Mouse (Mus musculus): ENCODE data around the gene Prss23.

The Prss23 gene

DNA sequence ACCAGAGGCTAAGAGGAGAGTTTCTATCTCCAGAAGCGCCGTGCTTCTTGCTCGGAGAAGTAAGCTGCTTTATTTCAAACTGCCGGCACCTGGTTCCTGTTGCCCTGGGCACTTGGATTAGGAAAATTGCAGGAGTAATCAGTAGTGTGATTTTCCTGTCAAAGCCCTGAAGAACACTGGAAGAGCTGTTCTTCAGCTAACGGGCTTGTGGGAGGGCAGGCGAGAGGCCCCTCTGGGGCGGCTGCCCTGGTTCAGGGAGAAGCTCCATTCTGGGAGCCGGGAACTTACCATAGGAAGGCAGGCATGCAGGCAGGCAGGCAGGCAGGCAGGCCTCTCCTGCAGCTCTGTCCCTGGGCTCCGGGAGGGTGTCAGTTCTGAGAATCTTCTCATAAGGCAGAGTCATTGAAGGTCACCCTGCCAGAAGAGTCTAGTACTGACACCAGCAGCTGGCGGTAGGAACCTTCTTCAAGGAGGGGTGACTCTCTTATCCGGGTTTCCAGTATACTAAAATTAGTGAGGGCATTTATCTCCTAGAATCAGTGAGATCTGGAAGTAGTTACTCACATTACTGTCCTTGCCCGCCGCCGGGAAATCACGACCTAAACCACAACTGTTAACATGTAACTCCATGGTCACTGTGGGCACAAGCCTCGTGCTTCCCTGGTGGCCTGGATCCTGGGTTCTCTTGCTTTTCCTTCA is at the start of gene Prss23:
Prss23 (minus strand) TSS at position 457 of the 699 bp plus-strand sequence.
- DNase-seq (ENCODE audit: low spot score in 2 of 2): no peak

DNA sequence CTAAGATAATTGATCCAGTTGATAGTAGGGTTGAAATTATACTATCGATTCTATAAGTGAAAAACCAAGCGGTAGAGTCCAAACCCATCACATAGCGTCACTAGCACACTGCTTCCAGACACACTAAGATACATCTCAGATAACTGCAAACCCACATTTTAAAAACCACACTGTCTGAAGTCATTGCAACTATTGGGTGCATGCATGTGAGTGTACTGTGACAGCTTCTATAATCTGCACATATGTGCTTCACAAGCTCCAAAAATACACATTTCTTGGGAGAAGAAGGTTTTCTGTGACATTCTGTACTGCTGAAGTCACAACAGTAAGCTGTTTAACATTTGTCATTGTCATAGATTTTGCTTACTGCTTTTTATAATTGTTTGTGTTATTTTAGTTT is 49.1 kb upstream of the Prss23 start:
- DNase-seq (ENCODE audit: low spot score in 2 of 2): no peak

DNA sequence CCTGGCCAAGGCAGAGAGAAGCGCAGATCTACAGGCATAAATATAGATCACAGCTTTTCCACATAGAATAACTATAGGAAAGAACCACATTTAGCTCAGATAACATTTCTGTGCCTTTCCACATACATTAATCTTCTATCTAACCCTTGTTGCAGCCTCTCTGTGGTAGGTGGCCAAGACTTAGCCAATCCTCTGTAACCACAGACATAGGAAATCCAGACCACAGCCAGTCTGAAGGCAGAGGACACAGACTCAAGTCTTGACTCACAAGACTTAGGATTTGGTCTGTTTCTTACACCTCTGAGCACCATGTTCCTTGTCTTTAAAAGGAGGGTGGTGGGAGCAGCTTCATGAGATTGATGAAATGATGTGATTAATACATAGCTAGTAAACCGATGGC is 37.6 kb upstream of the Prss23 start:
- DNase-seq (ENCODE audit: low spot score in 2 of 2): no peak

DNA sequence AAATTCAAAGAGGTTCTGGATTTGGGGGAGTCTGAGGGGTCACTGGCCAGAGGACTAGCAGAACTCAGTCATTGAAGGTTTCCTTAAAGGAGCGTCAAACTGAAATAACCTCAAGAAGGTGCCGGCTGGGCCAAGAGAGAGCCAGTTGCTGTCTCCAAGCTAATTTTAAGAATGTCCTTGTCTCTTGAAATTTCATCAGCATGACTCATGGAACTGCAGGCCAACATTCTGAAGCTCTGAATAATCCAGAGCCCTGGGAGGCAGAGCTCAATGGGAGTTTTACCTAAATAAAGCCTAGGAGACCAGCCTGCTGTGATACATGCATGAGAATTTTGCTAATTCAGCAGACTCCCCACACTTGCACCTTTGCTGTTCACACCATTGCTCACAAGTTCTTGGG is 36.5 kb upstream of the Prss23 start:
- peak; percentile 24 to 73 for DNase-seq (ENCODE audit: low spot score in 2 of 2)

DNA sequence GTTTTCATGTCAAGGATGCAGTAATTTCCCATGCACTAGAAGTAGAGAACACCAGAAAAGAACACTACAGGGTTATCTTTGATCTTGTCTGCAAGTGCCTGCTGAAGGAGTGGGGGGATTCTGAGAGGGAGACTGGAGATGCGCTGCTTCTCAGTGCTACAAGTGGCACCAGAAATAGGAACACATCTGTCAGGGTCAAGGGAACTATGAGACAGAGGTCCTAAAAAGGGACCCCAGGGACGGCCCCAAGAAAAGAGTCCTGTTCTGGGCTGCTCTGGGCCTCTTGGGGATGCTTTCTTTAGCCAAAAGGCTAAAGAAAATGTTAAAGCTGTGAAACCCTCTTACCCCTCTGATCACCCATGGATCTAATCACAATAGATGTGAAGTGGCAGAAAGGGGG is 35.2 kb upstream of the Prss23 start:
- DNase-seq (ENCODE audit: low spot score in 2 of 2): no peak

DNA sequence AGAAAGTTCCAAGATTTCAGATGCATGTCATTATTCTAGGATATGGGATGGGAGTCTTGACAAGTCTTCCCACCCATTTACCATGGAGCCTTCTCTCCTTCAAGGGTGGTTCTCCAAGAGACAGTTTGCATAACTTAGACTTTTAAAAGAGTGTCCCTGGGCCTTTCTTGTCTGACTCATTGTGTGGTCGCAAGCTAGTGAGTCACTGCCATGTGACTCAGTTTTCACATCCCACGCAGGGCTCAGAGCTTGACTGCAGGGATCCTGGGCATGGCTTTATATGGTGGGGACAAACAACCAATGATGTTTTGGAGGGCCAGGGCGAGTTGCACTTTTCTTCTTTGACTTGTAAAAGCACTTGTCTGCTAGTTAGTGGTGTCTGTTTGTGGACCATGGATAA is 34.0 kb upstream of the Prss23 start:
- DNase-seq (ENCODE audit: low spot score in 2 of 2): peak; percentile 44 to 64

DNA sequence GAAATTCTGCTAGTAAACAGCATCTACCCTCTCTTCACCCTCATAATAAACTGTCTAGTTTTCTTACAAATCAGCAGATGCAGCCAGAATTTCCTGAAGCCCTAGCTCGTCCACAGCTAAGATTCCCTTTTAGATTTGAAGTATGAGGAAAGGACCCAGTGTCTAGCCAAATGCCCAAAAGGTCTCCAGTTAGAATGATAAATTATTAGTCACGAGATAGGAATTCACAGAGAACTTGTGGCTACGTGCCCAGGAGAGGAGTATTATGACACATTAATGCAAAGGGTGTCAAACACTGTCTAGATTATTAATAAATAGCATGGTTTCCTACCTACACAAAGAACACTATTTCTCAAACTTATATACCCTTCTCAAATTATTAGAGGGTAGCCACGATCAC is 32.6 kb upstream of the Prss23 start:
- DNase-seq (ENCODE audit: low spot score in 2 of 2): no peak

DNA sequence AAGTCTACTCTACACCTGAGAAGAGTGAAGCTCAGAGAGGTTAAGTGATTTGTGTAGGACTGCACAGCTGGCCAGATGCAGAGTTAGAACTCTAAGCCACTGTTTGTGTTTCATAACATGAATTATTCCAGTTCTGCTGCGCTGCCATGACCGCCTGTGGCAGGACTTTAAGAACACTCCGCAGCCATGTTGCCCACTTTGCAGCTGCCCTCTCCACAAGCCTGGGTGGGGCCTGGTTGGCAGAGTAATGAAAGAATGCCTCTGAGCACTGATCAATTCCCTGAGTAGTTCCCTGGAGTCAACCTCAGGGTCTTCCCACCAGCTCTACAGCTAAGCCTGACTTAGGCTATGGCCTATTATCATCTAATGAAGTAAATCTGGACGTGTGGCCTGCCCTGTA is 32.1 kb upstream of the Prss23 start:
- DNase-seq (ENCODE audit: low spot score in 2 of 2): no peak

DNA sequence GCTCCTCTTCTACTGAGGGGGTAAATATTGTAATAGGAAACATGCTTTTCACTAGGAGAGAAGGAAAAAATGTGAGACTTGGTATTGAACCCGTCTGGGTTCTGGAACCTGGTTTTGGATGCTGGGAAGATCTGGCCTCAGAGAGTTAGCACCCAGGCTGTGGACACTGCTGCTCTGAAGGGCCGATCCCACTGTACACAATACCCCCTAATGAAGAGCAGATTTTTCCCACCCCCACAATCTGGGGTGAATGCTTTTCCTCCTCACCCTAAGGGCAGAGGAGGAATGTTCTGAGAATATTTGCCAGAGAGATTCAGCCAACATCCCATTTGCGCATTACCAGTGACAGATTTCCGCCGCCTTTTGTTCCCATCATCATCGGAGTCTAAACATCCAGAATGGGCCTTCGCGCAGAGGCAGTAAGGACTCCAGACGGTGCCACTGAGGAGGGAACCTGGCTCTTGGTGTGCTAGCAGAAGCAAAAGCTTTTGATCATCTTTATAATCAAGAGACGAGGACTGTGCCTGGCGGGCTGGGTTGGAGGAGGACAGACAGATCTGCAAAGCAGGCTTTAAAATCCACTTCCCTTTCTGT is 31.6 kb upstream of the Prss23 start:
- DNase-seq (ENCODE audit: low spot score in 2 of 2): no peak

DNA sequence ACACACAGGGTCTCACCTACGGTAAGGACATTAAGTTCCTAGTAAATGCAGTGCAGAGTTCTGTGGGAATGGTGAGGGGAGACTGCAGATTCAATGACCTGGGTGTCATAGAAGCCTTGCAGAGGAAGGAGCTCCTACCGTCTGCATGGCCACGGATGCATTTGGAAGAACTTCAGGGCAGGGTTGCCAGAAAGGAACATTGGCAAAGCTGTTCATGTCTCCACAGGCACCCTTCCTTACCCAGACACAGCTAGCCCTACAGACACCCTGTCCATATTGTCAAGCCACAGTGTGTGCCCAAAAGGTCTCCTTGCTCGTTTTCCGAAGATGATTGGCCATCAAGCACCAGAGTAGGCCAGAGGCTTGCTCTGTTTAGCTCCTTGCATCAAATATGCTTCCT is 30.1 kb upstream of the Prss23 start:
- DNase-seq (ENCODE audit: low spot score in 2 of 2): no peak

DNA sequence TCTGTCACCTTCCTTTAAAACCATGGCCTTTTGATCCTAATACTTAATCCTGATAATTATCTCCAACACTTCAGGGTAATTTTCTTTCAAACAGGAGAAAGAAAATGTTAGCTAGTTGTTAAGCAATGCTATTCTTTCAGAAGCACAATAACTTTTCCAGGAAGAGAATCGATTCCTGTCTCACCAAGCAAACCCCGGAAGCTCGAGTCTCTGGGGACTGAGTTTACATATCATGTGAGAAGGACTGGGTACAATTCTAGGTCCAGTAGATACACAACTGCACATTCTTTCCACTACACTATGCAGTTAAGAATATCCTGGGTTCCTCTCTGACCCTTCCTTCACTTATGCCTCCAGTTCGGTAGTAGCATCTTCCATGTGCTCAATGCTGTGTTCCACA is 29.7 kb upstream of the Prss23 start:
- DNase-seq (ENCODE audit: low spot score in 2 of 2): no peak

DNA sequence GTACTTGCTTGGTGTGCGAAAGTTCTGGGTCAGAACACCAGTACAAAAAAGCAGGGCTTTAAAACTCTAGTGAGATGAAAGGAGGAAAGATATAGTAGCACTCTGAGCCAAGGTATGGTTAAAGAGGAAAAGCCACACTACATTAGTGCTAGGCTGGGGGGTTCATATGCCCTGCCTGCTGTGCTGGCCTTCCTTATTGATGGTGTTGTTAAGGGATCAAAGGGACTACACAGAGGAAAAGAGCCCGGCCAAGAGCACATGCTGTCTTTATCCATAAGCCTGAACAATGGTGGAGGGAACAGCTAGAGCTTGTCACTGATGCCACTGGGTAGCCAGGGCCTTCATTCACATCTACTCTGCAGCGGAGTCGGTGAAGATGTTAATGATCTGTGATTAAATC is 28.2 kb upstream of the Prss23 start:
- DNase-seq (ENCODE audit: low spot score in 2 of 2): no peak

DNA sequence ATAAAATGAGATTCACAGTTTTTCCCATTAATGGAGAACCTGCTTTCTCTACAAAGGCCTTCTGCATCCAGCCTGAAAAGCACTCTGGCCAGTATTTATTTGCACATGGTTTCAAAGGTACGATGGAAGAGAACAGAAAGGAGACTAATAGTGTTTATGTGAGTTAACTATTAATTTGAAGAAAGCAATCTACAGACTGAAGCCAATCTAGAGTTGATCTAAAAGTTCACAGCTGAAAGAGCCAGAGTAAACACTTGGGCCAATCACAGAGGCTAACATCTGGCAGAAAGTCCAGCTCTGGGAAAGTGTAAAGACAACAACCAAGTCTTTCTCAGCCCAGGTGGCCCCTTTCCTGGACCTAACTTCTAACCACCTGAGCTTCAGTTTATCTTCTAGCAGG is 27.1 kb upstream of the Prss23 start:
- no peak for DNase-seq (ENCODE audit: low spot score in 2 of 2)

DNA sequence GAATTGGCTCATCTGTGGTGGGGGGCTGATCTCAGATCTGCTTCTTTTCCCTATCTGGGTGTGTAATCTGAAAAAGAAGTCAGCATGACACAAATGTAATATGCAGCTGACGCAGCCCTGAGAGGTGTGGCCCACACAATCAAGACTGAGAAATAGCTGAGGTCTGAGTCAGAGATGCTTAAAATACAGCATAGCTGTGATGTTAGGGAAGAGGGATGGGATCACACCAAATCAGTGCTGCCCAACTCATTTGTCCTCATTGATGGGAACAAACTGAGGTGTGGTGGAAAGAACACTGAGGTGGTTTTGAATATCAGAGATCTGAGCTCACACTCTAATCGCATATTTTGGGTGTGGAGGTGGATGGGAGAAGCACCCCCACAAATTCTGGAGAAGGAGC is 14.0 kb upstream of the Prss23 start:
- DNase-seq (ENCODE audit: low spot score in 2 of 2): peak; percentile 39 to 45

DNA sequence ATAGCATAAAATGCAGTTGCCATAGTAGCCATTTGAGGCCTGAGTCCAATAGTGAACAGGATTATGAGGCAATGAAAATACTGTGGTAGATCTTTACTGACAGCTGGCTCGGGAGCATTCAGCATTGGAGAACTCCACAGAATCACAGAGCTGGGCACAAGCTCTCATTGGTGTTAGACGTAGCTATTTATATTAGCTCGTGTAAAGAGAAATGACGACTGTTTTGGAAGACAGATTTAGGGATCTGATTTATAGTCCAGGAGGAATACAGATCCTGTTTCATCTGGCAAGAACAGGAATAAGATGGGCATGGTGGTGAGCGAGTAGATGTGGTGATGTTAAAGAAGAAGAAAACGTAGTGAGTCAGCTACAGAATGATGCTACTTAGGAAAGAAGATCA is 12.4 kb upstream of the Prss23 start:
- DNase-seq (ENCODE audit: low spot score in 2 of 2): no peak

DNA sequence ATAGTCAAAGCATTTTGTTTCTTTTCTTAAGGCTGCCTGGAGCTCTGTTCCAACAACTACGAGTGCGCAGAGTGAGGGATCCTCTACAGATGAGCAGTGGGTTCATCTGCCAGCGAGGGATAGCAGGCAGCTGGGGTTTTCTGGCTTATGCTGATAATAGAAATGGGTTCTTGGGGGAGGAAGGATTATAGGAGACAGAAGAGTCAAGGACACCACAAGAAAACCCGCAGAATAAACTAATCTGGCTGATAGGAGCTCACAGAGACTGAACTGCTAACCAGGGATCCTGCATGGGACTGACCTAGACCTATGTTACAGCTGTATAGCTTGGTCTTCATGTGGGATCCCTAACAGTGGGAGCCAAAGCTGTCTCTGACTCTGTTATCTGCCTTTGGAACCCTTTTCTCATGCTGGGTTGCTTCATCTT is 456 bp upstream of the Prss23 start:
- no peak for DNase-seq (ENCODE audit: low spot score in 2 of 2)

DNA sequence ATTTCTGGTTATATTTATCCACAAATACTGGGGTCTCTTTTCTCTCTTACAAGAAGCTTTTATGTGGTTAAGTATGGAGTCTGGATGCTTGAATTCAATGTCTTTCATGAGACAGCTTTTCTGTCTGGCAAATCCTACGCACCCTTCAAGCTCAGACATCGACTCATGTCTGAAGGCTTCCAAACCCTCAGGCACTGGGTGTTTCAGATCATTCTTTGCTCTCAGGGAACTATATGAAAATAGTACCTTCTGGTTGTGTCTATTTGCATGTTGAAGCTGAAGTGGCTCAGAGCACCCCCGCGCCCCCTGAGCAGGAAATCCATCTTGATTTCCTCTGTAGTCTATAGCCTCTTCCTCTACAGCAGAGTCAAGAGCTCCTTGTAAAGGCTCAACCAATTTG is 3.2 kb downstream of the Prss23 start:
- DNase-seq (ENCODE audit: low spot score in 2 of 2): no peak

DNA sequence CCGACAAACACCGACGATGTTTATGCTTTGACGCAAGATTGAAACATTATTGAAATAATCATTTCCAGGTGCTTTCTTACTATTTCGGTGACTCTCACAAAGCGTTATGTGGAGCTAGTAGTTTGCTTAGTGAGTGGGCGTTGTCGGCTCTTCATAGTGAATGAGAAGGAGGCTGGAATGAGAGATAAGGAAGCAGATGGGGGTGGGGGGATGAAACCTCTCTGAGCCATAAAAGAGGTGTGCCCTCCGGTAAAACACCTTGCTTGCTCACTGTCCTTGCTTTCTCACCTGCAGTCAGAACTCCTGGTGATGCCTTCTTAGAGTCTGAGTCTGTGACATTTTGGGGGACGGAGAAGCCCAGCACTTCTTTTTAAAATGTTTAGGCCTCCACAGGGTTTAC is 4.8 kb downstream of the Prss23 start:
- no peak for DNase-seq (ENCODE audit: low spot score in 2 of 2)

DNA sequence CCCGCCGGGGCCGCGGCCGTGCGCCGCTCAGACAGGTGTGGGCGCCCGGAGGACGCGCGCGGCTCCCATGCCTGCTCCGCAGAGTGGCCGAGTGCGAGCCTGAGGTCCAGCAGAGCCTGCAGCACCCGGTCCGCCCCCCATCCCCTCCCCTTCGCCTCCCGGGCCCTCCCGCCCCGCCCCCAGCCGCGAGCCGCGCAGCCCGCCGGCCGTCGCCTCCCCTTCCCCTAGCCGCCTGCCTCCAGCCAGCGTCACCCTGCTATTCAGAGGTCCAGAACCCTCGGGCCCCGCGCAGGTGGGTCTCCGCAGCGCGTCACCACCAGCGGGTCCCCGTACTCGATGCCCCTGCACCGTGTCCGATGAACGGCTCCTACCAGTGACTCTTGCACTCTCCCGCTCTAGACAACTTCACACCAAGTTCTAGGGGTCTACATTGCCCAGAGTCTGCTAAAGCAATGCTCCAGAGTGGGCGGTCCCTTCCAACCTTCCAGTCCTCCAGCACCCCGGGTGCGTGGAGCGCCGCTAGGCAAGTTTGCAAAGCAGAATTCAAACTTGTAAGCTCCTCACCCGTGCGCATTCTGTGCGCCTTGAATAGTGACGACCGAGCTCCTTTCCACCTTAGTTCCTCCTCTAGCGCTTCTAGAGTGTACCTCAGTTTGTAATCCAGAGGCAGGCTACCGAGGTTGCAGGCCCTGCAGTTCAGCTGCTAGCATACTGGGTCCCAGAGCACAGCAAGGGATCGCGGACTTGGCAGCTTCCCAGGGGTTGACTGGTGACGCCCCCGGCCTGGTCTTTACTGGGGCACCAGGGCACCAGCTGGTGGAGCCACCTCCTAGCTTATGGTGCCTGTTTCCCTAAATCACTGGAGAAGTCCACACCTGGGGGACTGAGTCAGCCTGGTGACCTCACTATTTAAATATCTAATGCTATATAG is 9.3 kb downstream of the Prss23 start:
- DNase-seq (ENCODE audit: low spot score in 2 of 2): peak in 1 of 2 experiments; percentile 20

DNA sequence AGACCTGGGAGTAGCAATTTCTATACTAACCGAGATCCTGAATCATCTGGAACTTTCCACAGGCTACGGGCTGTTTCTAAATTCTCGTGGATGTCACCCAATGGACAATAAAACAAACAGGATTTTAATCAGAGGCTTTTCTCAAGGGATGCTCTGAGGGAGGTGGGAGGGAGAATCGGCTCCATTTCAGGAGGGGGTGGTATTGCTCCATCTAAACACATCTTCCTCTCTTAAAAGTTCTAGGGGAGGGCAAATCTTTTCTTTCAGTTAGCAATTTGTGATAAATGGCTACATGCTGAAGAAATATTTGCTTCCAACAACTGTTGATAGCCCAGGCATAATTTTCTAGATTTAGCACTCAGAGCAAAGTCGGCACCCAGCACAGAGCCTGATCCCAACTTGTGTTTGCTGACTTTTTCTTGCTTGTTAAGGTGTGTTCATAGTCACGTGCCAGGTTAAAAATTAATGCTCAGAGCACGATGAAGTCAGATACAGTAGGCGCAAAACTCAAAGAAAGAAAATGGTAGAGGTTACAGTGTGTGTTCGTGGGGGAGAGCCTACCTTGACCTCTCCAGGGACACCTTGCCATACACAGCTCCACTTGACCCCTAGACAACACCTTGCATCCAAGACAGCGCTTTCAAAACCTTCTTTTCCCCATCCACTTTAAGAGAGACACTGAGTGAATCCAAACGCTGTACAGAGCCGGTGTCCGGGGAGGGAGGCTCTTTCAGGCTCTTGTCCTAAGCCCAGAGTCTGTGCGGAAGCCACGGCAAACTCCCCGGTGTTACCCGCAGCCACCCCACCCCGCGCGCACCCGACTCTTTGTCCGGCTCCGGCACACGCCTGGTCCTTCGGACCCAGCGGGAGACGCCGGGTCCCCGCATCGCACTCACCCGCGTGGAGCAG is 10.2 kb downstream of the Prss23 start:
- no peak for DNase-seq (ENCODE audit: low spot score in 2 of 2)

DNA sequence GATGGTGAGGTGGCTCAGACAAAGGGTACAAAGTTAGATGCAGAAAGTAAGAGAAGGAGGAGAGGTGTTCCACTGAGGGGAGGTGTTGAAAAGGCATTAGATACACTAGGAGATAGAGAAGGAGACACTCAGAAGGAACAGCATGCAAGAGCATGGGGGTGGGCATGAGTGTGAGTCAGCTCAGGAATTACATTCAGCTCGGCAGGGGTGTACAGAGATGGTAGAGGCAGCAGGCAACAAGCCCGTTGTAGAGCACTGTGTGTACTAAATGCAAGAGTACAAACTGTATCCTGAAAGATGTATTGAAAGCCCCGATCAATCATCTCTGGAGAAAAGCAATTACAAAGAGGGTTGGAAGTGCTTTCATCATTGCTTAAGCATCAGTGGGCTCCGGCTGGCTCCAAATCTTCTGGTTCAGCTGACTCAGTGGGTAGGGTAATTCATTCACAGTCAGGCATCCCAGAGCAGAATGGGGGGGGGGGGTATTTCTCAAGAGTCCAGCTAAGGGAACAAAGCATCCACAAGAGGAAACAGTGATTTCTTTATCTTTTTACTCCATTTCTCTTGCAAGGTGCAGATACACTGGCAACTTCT is 15.0 kb downstream of the Prss23 start:
- DNase-seq (ENCODE audit: low spot score in 2 of 2): peak; percentile 26 to 47

All from right cerebral cortex, postnatal 36 days (tissue).